Mouse (Mus musculus) heart, embryonic 15.5 days (tissue): ENCODE results near the gene Prex1. TPM values are rescaled to one million over a fixed set of nuclear protein-coding genes. Genes with fewer than 3 reads are reported as not detected.

Source experiments
- ATAC-seq: fragments of 200-750 bp; cut with Nextera tagmentation; replicated peaks from 2 replicates; pipeline ENCODE4 v1.8.0; 2017; ENCODE audit warnings: low read depth, moderate TSS enrichment; ENCODE audit not compliant: insufficient number of reproducible peaks, insufficient read depth, low FRiP score
- H3K27ac ChIP-seq: fragments of 300-500 bp; sonication (generic); 2 replicates; pipeline ENCODE4 v1.5.1; 2015; ENCODE audit warnings: mild to moderate bottlenecking, inconsistent platforms
- H3K27me3 ChIP-seq: fragments of 300-500 bp; sonication (generic); 2 replicates; pipeline ENCODE4 v1.6.1; 2015; ENCODE audit warnings: inconsistent platforms
- H3K36me3 ChIP-seq: fragments of 300-500 bp; sonication (generic); 2 replicates; pipeline ENCODE4 v1.6.1; 2015; ENCODE audit warnings: mild to moderate bottlenecking, inconsistent platforms
- H3K4me1 ChIP-seq: fragments of 300-500 bp; sonication (generic); replicated peaks from 2 replicates; pipeline ENCODE4 v1.6.1; 2015; ENCODE audit warnings: inconsistent platforms
- H3K4me2 ChIP-seq: fragments of 300-500 bp; sonication (generic); 2 replicates; pipeline ENCODE4 v1.6.1; 2015; ENCODE audit warnings: inconsistent platforms, mild to moderate bottlenecking, moderate library complexity
- H3K4me3 ChIP-seq: fragments of 300-500 bp; sonication (generic); 2 replicates; pipeline ENCODE4 v1.5.1; 2015; ENCODE audit warnings: mild to moderate bottlenecking, inconsistent platforms
- H3K9ac ChIP-seq: fragments of 300-500 bp; sonication (generic); 2 replicates; pipeline ENCODE4 v1.6.1; 2015; ENCODE audit warnings: mild to moderate bottlenecking, inconsistent platforms
- H3K9me3 ChIP-seq: fragments of 300-500 bp; sonication (generic); replicated peaks from 2 replicates; pipeline ENCODE4 v1.6.1; 2016; ENCODE audit warnings: inconsistent platforms
- WGBS: fragments of 180-500 bp; shearing (Covaris S2); methylation state at CpG from one replicate; pipeline ENCODE4 v1.1.7; 2015; ENCODE audit warnings: mixed read lengths; 5-methylcytosine and 5-hydroxymethylcytosine counted together
- polyA plus RNA-seq: library from polyadenylated mRNA; unstranded; fragments of >200 nt; fragmentation: Nextera tagmentation; extraction: Ambion mirVana; gene quantifications from 2 replicates; pipeline ENCODE4 v1.2.1, GENCODE M21; 2015

Gene Prex1
- polyA plus RNA-seq, 1 experiment from 2014 or later: 6.1 TPM

DNA sequence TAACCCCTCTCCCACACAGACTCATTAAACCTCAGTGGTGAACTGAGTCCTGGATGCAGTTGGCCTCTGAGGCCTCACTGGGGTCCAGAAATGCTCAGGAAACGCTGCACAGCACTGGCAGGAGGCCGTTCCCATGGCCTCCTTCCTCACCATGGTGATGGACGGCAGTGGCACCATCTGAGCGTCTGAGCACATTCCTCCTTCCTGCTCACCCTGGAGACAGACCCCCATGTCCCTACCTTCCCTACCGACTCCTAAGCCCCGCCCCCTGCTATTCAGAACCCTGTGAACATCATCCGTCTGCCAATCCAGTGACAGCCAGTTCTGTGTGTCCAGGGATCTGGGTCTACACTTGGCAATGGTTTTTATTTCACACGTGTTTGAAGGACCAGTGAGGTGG lies 42.6 kb downstream of the Prex1 start:
- no peaks in the 10 kb centered on the region for H3K27me3 ChIP-seq
- peaks cover 47% of the 10 kb centered on the region for H3K4me1 ChIP-seq
- no peak overlapping the region for H3K4me3 ChIP-seq
- H3K27ac ChIP-seq: no peak overlapping the region
- no peaks in the 10 kb centered on the region for H3K9me3 ChIP-seq
- H3K36me3 ChIP-seq: no peaks in the 10 kb centered on the region
- no peak overlapping the region for H3K9ac ChIP-seq
- WGBS: 38% methylated on average over 8 of the region's 8 CpGs
- H3K4me2 ChIP-seq: no peak overlapping the region
- no peak for ATAC-seq

- ATAC-seq: no peak
- no peak overlapping the region for H3K4me2 ChIP-seq
- H3K9ac ChIP-seq: no peak overlapping the region
- H3K27ac ChIP-seq: no peak overlapping the region
- H3K4me3 ChIP-seq: no peak overlapping the region
- H3K27me3 ChIP-seq: no peaks in the 10 kb centered on the region
- no peaks in the 10 kb centered on the region for H3K9me3 ChIP-seq
- 77% methylated on average over 9 of the region's 9 CpGs for WGBS
- no peaks in the 10 kb centered on the region for H3K36me3 ChIP-seq
- peaks cover 44% of the 10 kb centered on the region for H3K4me1 ChIP-seq
Measured at GRCm38 (mm10) chr2:166669922-166670321, 43.7 kb downstream of the Prex1 start.

GRCm38 (mm10) chr2:166667790-166668695 lies 45.6 kb downstream of the Prex1 start:
- ATAC-seq: peak; percentile 74

GRCm38 (mm10) chr2:166666175-166666574 lies 47.5 kb downstream of the Prex1 start:
- H3K9ac ChIP-seq: no peak overlapping the region
- H3K36me3 ChIP-seq: no peaks in the 10 kb centered on the region
- no peak overlapping the region for H3K4me3 ChIP-seq
- no peaks in the 10 kb centered on the region for H3K9me3 ChIP-seq
- H3K4me2 ChIP-seq: no peak overlapping the region
- no peak for ATAC-seq
- no peak overlapping the region for H3K27ac ChIP-seq
- H3K4me1 ChIP-seq: peaks cover 51% of the 10 kb centered on the region
- H3K27me3 ChIP-seq: no peaks in the 10 kb centered on the region
- 79% methylated on average over 13 of the region's 13 CpGs for WGBS

More at GRCm38 (mm10) chr2:166667790-166668695, 45.6 kb downstream of the Prex1 start:
- WGBS: 22% methylated on average over 22 of the region's 22 CpGs
- peak overlapping the region; percentile 67 for H3K27ac ChIP-seq
- peak overlapping the region; percentile 44 for H3K4me2 ChIP-seq
- H3K27me3 ChIP-seq: no peaks in the 10 kb centered on the region
- H3K4me1 ChIP-seq: peaks cover 44% of the 10 kb centered on the region
- no peaks in the 10 kb centered on the region for H3K36me3 ChIP-seq
- peak overlapping the region; percentile 15; the same call in 1 of the 2 replicates for H3K4me3 ChIP-seq
- H3K9me3 ChIP-seq: no peaks in the 10 kb centered on the region
- H3K9ac ChIP-seq: no peak overlapping the region

- Histone ChIP-seq H3K27me3 (no peaks in the 10 kb centered on the region), H3K9me3 (no peaks in the 10 kb centered on the region), H3K4me3 (no peak overlapping the region), H3K9ac (no peak overlapping the region), H3K4me1 (peaks cover 51% of the 10 kb centered on the region), H3K4me2 (no peak overlapping the region), H3K27ac (no peak overlapping the region), H3K36me3 (no peaks in the 10 kb centered on the region)
- no peak for ATAC-seq
- 66% methylated on average over 6 of the region's 6 CpGs for whole genome bisulfite sequencing
Measured at GRCm38 (mm10) chr2:166665244-166665922, 48.2 kb downstream of the Prex1 start.

DNA sequence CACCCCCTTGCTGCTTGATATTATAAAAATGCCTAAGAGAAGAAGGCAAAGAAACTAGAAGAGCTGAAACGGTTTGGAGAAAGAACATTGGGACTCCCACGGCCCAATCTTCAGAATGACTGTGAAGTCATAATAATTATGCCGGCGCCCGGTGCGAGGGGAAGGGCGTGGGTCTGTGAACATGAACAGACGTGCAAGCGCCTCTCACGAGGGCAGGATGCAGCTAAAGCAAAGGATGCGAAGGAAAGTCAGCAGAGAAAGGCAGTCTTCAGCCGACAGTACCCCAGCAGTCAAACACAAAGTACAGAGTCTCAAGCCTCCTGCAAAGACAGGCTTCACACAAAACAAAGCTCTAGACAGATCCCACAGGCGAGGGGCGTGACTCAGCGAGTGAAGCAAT lies 49.1 kb downstream of the Prex1 start:
- Histone ChIP-seq H3K27ac (no peak overlapping the region), H3K9ac (no peak overlapping the region), H3K4me1 (peaks cover 51% of the 10 kb centered on the region), H3K4me2 (no peak overlapping the region), H3K4me3 (no peak overlapping the region), H3K9me3 (no peaks in the 10 kb centered on the region), H3K27me3 (no peaks in the 10 kb centered on the region), H3K36me3 (no peaks in the 10 kb centered on the region)
- no peak for ATAC-seq
- 81% methylated on average over 15 of the region's 15 CpGs for WGBS

- H3K36me3 ChIP-seq: no peaks in the 10 kb centered on the region
- WGBS: 87% methylated on average over 9 of the region's 9 CpGs
- no peaks in the 10 kb centered on the region for H3K27me3 ChIP-seq
- H3K9ac ChIP-seq: no peak overlapping the region
- no peak overlapping the region for H3K4me2 ChIP-seq
- no peaks in the 10 kb centered on the region for H3K9me3 ChIP-seq
- H3K27ac ChIP-seq: no peak overlapping the region
- no peak overlapping the region for H3K4me3 ChIP-seq
- H3K4me1 ChIP-seq: peaks cover 44% of the 10 kb centered on the region
- no peak for ATAC-seq
Measured at GRCm38 (mm10) chr2:166663250-166663961, 50.2 kb downstream of the Prex1 start.

DNA sequence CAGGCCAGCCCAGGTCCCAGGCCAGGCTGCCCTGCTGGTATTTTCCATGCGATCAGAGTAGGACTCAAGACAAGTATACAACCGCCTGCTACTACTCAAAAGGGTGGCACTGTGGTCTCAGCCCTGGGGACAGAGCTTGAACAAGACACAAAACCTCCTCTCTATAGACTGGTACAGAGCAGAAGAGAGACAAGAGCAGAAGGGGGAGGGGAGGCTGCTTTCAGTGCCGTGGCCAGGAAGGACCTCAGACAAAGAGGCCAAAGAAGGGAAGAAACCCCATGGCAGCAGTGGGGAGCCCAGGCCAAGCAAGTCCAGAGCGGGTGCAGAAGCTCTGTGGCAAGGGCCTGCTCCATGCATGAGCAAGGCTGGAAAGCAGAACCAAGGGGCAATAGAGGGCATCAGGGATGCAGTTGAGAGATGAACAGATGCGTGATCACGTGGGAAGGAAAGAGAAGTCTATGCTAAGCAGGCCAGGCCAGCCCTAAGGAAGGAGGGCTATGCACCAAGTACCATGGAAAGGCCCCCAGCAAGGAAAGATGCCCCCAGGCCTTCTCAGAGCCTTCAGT lies 51.0 kb downstream of the Prex1 start:
- Histone ChIP-seq H3K27me3 (no peaks in the 10 kb centered on the region), H3K9me3 (no peaks in the 10 kb centered on the region), H3K27ac (no peak overlapping the region), H3K36me3 (no peaks in the 10 kb centered on the region), H3K4me3 (no peak overlapping the region), H3K9ac (no peak overlapping the region), H3K4me1 (peaks cover 44% of the 10 kb centered on the region), H3K4me2 (no peak overlapping the region)
- no peak for ATAC-seq
- 70% methylated on average over 6 of the region's 6 CpGs for WGBS

DNA sequence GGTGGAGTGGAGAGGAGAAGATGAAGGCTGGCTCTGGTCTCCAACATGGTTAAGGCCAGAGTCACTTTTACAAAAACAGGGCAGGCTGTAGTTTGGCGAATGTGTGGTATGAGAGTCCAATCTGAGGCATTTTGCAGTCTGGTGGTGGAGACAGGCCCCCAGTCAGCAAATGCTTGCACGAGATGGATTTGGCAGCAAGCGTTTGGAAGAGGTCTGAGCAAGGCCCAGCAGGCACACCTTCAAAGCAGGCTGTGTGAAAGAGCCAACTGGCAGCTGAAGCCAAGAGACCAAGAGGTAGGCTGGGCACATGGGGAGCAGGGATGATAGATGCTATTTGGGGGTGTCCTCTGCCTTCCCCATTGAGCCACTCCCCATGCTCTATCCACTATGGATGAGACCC lies 51.7 kb downstream of the Prex1 start:
- Histone ChIP-seq H3K4me1 (peaks cover 44% of the 10 kb centered on the region), H3K27me3 (no peaks in the 10 kb centered on the region), H3K36me3 (no peaks in the 10 kb centered on the region), H3K9ac (no peak overlapping the region), H3K9me3 (no peaks in the 10 kb centered on the region), H3K4me3 (no peak overlapping the region), H3K4me2 (no peak overlapping the region), H3K27ac (no peak overlapping the region)
- 51% methylated on average over 3 of the region's 3 CpGs for WGBS
- ATAC-seq: no peak

DNA sequence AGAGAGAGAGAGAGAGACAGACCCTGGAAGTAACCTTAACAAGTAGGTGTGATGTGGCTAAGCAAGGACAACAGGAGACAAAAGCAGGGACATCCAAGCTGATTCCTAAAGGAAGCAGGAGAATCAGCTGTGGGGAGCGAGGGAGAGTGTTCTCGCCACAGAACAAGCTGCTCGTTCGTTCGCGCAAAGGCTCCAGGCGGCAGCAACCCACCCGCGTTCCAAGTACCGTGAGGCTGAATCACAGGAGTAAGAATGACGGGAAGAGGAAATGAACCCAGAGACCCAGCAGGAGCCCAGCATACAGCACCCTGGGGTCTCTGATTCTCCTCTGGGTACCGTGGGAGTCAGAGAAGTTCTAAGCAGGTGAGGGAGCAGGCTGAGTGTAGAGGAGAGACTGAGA lies 52.1 kb downstream of the Prex1 start:
- no peak overlapping the region for H3K4me3 ChIP-seq
- no peaks in the 10 kb centered on the region for H3K27me3 ChIP-seq
- H3K9ac ChIP-seq: no peak overlapping the region
- no peak overlapping the region for H3K4me2 ChIP-seq
- ATAC-seq: no peak
- WGBS: 75% methylated on average over 12 of the region's 12 CpGs
- no peaks in the 10 kb centered on the region for H3K9me3 ChIP-seq
- no peak overlapping the region for H3K27ac ChIP-seq
- peaks cover 45% of the 10 kb centered on the region for H3K4me1 ChIP-seq
- no peaks in the 10 kb centered on the region for H3K36me3 ChIP-seq

GRCm38 (mm10) chr2:166658380-166658779 lies 55.3 kb downstream of the Prex1 start:
- Histone ChIP-seq H3K27ac (peak overlapping the region; percentile 71), H3K27me3 (no peaks in the 10 kb centered on the region), H3K9me3 (no peaks in the 10 kb centered on the region), H3K9ac (no peak overlapping the region), H3K4me1 (peaks cover 41% of the 10 kb centered on the region), H3K36me3 (no peaks in the 10 kb centered on the region), H3K4me2 (no peak overlapping the region), H3K4me3 (no peak overlapping the region)
- whole genome bisulfite sequencing: 61% methylated on average over 3 of the region's 3 CpGs
- ATAC-seq: no peak
